Mouse (Mus musculus) cerebellum, postnatal 36 days (tissue): ENCODE measurements around the gene Arhgap29.
A peak's percentile ranks its signal among the peaks of the same experiment; 100 is the strongest.

Experiments
- DNase-seq, 2 experiments: peaks; one replicate each; pipeline ENCODE4 v3.0.0; 2021 to 2022; ENCODE audit warnings: mixed read lengths in 2 of 2

Gene Arhgap29

DNA sequence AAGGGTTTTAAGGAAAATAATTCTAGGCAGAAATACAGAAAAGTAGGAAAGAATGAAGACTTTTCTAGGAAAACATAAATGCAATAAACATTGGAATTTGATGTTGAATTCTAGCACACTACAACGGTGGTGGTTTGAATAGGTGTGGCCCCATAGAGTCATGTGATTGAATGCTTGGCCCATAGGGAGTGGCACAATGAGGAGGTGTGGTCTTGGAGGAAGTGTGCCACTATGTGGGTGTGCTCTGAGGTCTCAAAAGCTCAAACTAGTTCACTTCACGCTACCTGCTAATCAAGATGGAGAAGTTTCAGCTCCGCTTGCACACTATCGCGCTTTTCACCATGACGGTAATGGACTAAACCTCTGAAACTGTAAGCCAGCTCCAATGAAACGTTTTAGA lies 66.1 kb downstream of the Arhgap29 start:
- DNase-seq: no peak

DNA sequence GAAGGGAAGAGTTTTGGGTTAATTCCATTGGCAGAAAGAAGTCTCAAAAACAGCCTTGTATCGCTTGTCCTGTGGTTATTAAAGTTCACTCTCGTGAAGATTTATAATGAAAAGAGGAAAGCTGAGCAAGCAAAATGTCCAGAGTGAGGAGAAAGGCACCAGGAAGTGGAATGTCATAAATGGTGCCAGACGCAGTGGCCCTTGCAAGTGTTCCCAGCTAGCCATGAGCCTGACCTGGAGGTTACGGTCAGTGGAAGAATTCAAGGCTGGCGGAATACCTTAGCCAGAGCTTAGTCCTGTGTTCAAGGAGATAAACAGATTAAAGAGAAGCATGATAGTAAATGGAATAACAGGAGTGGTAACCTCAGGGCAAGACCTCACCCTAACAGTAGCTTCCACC lies 66.8 kb downstream of the Arhgap29 start:
- DNase-seq: no peak

DNA sequence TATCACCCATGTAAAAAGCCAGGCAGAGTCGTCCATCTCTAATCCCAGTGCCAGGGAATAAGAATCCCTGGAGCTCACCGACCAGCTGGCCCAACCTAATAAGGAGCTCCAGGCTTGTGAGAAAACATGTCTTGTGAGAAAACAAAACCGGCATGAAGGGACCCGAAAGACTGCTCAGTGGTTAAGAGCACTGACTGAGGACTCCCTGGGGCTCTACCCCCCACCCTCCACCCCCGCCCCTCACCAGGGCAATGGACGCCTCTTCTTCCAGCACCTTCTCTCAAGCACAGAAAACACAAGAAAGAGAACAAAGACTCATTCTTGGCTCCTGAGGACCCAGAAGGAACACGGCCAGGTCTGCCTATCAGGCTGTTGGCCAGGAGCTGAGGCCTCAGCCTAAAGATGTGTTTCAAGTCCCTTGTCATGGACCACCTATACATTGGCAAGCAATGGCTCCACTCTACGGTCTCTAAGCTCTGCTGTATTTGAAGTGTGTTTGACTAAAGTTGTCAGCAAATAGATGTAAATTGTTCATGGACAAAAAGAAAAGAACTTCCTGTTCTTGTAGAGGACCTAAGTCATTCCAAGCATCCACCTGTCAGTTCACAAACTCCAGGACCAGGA lies 68.8 kb downstream of the Arhgap29 start:
- DNase-seq: no peak

DNA sequence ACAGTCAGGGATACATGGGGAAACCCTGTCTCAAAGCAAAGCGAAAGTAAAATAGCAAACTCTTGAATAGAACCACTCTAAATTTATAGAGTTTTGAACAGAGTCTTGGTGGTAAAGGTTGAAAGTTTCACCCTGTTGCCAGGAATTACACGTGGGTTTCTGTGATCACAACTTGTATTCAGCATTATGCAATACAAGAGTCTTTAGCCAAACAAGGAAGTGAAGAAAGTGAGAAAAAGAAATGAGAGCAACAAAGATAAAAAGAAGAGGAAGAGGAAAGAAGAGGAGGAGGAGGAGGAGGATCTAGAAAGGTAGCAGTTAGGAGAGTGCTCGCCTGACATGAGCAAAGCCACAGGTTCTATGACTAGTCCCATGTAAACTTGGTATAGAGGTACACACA lies 70.0 kb downstream of the Arhgap29 start:
- DNase-seq: no peak

DNA sequence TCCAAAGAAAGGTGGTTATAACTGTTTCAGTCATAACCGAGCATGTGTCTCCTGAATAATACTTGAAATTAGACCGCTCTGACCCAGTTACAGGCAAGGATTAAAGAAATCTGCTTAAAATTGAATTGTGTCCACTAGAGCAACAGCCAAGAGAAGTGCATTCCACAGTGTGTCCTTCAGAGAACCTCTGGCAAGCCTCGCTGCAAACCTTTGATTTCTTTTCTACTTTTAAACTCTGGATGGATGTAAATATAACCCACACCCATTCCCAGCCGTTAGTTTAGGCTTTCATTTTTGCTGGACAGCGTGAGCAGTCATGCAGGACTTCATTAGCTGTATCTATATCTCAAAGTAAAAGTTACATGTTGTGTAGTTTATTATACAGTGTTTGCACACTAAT lies 74.3 kb downstream of the Arhgap29 start:
- DNase-seq: no peak

DNA sequence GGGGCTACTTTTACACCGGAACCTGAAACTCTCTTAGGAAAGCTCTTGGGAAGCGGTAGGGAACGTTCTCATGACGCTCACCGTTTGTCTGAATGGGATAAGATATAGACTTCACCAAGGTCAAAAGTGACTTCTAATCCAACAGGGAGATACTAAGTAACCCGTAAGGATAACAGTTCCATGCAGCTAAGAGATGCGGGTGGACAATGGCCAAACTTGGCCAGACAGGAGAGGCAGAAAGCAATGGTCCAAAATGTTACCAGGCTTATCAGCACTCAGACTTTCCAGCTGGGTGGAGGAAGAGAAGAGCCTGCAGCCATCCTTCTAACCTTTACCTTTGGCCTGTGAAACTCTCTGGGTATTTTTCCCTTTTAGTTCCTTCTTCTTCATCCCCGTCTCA lies 75.4 kb downstream of the Arhgap29 start:
- DNase-seq: no peak

DNA sequence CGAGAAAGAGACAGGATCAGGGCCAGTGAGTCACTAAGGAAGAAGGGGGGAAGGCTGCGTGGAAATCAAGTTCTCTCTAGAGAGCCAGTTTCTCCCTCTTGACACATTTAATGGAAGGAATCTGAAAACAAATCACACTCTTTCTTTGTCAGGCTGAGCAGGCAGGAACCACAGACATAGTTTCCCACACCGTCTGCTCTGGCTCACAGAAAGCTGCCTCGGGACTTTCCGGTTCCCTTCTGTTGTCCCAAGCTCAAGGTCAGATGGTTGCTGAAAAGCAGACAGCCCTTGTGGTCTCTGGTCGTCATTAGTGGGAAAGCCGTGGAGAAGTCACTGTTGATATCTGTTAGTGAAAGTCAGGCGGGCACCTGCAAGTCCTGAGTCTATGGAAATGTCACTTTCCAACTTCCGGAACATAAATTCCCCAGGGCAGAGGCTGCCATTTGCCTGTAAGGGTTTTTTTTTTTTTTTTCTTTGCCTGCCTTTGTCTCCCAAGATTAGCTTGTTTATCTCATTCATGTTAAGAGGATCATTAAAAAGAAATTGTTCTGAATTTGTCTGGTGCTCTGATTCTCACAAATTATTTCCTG lies 81.0 kb downstream of the Arhgap29 start:
- DNase-seq: no peak

DNA sequence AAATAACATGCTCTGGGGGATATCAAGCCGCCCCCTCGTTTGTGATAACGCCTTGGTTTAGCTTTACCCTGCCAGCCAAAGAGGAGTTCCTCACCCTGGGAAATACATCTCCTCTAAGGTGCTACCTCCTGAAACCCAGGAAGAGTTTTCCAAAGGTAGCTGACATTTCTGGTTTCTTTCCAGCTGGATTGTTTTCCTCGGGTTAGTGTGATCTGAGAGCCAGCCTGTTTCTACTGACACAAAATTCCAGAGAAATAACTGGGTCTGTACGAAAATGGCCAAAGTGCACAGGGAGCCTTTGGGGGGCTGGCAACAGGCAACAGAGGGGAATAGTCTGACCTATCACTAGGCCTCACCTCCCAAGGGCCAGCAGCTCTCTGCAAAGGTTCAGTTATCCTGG lies 81.9 kb downstream of the Arhgap29 start:
- no peak for DNase-seq

DNA sequence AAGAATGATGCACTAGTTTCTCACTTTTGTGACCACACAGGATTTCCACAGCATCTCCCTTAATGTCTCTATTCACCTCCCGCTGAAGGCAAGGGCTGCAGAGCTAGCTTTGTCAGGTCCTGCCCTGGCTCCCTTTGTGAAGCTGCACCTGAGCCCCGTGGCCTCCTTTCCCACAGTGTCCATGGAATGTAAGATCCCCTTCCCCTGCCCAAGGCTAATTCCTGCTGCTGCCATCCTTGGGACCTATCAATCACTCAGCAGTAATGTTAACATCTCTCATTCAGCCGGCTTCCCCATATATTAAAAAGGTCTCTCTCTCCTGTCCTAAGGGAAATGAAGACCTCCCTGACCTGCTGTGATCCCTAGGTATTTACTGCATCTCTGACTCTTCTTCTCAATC lies 82.8 kb downstream of the Arhgap29 start:
- DNase-seq: no peak

DNA sequence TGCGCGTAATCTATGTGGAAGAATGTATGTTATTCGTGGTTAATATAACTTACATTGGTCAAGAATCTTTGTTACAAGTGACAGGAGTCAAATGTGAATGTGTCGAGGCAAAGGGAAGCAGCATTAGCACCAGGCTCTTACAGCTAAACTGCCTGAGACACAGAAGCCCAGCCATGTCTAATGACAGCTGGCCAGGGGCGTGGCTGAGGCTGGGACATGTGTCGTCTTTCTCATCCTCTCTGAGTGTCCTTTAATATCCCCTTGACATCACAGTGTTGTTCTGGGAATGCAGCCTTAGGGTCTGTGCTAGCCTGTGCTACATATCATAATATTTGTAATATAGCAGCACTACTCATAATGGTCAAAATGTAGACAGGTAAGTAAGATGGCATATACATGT lies 88.2 kb downstream of the Arhgap29 start:
- no peak for DNase-seq

DNA sequence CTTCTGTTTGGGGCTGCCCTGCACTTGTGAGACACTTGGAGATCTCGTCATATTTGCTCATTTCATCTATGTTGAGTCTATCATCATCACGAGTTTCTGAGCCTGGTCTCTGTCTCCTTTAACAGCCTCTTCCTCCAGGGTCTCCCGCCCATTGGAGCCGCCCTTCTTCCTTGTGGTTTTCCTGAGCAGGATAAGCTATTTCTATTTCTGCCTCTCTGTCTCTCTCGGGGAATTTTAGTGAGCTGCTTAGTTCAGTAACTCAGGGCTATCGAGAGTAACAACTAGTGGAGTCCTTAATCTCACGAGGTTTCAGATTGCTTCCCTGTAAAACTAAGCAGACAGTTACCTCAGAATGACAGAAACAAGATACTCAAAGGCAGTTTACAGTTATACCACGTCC lies 90.8 kb downstream of the Arhgap29 start:
- DNase-seq: no peak

DNA sequence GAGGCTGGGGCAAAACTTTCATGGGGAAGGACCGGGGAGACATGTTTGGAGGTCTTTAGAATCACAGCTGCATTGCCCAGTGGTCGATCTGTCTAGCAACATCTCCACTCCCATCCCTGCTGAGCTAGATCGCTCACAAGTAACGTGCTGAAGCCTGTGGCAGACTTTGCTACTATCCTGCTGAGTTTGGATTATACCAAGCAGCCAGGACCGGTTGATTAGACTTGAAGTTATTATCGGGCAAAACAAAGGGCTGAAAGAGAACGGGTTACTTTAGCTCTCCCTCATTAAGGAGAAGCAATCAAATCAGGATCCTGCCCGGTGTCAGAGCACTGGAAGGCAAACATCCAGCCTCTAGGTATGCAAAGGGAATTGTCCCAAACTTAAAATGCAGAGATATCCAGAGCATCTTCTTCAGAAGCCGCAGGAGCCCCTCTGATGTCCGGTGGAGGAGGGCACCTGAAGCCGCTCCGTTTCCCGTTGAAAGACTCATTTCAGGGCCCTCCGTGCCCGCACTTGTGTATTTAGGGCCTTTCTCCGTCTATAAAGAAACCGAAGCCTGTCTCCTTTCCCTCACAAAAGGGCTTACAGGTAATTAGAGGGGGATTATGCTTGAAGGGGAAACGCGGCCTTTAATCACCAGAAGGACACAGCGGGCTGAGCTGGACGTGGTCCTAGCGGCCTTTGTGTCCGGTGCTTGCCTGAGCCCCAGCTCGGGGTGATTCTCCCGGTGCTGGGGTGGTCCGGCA lies 91.6 kb downstream of the Arhgap29 start, which contains the start of gene Abca4:
Gene Abca4, plus strand, starts transcription at position 645 of the 749 bp plus-strand sequence.
- DNase-seq: peak in 1 of 2 experiments; percentile 4

DNA sequence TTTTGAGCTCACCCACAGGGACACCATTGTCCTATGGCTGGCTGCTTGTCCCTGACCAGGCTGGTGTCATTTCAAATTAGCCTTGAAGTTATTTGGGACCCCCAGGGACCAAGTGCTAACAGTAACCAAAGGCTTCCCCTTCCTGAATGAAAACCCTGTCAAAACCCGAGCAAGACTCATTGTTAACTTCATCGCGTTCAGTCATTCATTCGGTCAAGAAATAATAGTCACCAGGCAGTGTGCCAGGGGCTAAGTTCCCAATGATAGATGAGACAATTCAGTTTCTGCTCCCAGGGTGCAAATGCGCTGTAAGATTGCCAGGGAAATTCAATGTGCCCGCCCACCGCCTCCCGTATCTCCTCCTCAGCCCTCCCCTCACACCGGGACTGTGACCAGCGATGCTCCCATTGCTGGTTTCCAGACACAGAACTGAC lies 93.9 kb downstream of the Arhgap29 start:
- no peak for DNase-seq

DNA sequence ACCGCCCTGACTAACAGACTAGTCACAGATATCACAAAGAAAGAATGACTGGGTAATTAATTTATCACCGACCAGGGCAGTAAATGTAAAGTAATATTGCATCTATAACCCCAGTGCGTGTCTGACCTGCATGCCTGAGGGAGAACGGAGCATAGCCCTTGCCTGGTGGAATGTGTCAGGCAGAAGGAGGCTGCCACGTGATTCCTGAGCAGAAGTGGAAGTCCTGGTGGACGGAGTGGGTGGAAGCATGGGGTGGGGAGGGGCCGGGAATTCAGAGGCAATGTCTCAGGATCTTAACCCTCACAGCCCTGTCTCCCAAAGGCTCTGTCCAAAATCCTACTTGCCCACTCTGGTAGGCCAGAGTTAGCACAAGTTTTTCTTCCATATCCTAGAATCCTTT lies 95.1 kb downstream of the Arhgap29 start:
- DNase-seq: no peak

DNA sequence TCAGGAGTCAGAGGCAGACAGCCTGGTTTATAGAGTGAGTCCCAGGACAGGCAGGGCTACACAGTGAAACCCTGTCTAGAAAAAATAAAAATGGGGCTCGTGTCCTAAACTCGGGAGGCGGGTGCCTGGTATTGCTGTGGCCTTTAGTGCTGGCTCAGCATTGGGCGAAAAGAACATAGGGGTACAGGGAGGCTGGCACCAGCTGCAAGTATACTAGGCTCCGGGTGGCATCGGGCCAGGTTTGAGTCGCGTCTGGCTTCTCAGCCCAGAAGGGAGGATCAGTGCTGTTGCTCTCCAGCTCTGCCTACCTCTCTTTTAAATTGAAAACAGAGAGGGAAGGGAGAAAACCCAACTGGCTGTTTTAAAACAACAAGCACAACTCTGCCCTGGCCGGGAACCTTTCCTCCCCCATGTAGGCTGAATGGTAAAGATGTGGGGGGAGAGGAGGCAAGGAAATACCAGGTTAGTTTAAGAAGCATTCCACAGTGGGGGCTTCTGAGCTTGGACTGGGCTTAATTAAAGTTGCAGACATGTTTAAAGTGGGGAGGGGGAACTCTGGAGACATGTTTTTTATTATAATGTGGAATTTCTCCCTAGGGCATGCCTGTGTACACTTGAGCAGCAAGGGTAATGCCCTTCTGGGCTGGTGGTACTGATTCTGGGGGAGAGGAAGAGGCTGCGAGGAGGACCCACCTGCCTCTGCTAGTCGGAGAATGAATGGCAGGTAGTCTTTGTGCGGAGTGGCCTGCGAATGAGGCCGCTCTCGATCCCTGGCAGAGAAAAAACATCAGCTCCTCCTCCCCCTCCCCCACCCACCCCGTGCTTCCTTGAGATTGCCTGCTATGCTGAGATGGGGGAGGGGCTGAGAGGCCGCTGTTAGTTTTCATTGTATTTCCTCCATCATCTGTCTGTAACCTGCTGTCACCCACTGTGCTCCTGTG lies 95.8 kb downstream of the Arhgap29 start:
- peak; percentile 40 to 61 for DNase-seq

DNA sequence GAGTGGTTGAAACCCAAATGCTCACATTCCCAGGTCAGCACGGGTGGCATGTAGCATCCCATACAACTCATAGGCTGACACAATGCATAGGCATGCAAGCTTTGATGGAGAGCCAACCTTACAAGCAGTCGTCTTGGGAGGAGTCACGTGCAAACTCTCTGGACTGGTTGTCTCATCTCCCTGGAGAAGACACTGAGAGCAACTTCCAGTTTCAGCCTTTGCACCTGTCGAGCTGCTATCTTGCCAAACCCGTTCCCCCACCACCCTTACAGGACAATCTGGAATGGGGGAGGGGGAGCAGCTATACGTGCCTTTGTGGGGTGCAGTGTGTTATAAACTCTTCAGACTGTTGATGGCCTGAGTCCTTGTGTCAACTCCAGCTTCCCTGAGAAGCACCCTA lies 96.8 kb downstream of the Arhgap29 start:
- no peak for DNase-seq

DNA sequence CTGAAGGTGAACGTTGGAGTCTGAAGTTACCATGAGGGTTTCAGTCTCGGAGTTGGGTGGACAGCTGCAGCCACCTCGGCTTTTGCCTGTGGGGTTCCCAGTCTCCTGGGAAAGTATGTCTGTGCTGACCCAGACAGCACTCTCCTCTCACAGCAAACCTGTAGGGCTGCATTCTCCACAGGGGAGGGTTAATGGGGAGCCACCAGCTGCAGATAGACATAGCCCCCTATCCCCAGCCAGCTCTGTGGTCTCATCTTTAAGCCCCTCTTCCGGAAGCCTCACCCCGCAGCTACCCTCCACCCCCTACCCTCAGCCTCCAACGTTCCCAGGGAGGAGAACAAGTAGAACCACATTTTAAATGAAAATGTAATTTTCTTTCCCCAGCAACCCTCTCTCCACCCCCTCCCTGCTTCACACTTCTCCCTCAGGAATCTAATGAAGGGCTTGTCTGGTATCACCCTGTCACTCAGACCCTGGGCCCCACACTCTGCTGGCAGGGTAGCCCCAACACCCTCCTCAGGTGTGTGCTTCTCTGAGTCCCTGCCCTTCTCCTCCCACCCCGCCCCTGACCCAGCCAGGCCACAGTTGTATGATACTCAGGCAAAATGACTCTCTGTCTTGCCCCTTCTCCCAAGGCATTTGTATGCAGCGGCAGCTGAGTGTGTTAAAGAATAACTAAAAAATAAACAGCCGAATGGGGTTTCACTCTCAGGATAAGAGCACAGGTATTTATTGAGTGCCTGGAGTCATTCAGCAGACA lies 106.3 kb downstream of the Arhgap29 start:
- DNase-seq: no peak

DNA sequence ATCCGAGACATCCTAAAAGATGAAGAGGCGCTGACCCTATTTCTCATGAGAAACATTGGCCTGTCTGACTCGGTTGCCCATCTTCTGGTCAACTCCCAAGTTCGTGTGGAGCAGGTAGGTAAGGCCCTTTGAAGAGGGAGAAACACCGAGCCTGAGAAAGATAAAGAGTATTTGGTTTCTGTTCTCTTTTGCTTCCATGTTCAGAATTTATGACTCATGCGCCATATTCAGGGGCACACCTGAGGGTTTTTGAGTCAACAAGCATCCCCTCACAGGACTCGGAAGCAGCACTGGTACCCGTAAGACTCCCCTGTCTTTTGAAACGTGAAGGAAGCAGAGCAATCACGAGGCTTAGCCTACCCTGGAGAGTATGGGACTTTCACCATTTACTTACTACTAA lies 110.2 kb downstream of the Arhgap29 start:
- DNase-seq: no peak

DNA sequence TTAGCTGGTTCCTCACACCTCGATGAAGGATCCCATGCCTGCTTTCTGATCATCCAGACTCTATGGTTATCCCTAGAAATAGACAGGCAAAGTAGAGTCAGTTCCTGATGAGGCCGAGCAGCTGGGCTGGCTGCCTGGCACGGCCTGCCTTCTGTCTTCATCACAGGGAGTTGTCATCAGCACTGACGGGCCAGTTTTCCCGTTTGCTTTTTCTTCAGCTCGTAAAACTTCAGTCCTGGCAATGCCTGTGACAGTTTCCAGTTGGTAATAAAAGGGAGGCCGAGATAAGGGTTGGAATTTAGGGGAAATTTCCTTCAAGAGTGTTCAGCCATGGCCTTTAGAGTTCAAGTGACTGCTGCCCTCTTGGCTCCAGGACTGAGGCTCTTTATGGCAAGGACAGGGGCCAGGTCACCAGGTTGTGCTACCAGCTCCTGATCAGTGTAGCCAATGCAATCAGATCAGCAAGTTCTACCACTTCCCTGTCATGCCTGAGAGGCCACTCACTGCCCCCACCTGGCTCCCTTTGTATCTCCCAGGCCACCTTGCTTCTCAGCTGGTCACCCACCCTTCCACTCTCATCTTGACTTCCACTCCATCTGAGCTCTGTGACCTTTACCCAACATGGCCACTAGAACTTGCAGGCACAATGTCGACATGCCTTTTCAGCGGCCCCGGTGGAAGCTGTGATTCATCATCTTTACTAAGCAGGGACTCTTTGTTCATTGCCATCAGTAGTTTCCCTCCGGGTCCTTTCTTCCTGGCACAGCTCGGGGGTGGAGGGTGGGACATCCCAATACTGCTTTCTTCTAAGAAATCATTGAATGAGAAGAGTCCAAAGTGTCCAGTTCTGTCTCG lies 112.4 kb downstream of the Arhgap29 start:
- no peak for DNase-seq
